Mouse (Mus musculus) liver, embryonic 14.5 days (tissue): ENCODE results near the gene Pym1. TPM values are rescaled to one million over a fixed set of nuclear protein-coding genes. Genes with fewer than 3 reads are reported as not detected.

Experiments
- ATAC-seq: fragments of 200-750 bp; cut with Nextera tagmentation; 2 replicates; pipeline ENCODE4 v1.8.0; 2017; ENCODE audit warnings: moderate number of reproducible peaks, mild to moderate bottlenecking, moderate library complexity; ENCODE audit not compliant: insufficient read depth
- DNase-seq, 3 experiments: peaks; one replicate each; pipeline ENCODE4 v3.0.0-alpha.2; 2012 to 2013; ENCODE audit warnings: low read depth in 3 of 3, low spot score in 3 of 3
- H3K27ac ChIP-seq: fragments of 300-500 bp; sonication (generic); 2 replicates; pipeline ENCODE4 v1.5.1; 2014; ENCODE audit warnings: moderate library complexity, mild to moderate bottlenecking, control low read depth, inconsistent platforms
- H3K27me3 ChIP-seq: fragments of 300-500 bp; sonication (generic); 2 replicates; pipeline ENCODE4 v1.6.1; 2014; ENCODE audit warnings: mild to moderate bottlenecking, low read length, moderate library complexity; ENCODE audit not compliant: control insufficient read depth, insufficient read depth
- H3K36me3 ChIP-seq: fragments of 300-500 bp; sonication (generic); replicated peaks from 2 replicates; pipeline ENCODE4 v1.6.1; 2014; ENCODE audit warnings: low read depth; ENCODE audit not compliant: control insufficient read depth, insufficient read depth
- H3K4me1 ChIP-seq, 2 experiments: fragments of 200-500 bp in 1 of 2; fragments of 300-500 bp in 1 of 2; sonication (generic) in 1 of 2; replicated peaks; 2 replicates each; pipeline ENCODE4 v1.6.1; 2012 to 2014; ENCODE audit warnings: antibody characterized with exemption in 1 of 2, inconsistent platforms in 1 of 2, low read length in 1 of 2; ENCODE audit not compliant: control insufficient read depth in 2 of 2, insufficient read depth in 2 of 2
- H3K4me2 ChIP-seq: fragments of 300-500 bp; sonication (generic); 2 replicates; pipeline ENCODE4 v1.6.1; 2014; ENCODE audit warnings: low read depth, mild to moderate bottlenecking, control low read depth, moderate library complexity
- H3K4me3 ChIP-seq, 2 experiments: fragments of 200-500 bp in 1 of 2; fragments of 300-500 bp in 1 of 2; sonication (generic) in 1 of 2; 2 replicates each; pipeline ENCODE4 v1.5.1; 2012 to 2014; ENCODE audit warnings: low read depth in 2 of 2, low read length in 2 of 2, mild to moderate bottlenecking in 2 of 2, control low read depth in 1 of 2, inconsistent platforms in 1 of 2, moderate library complexity in 1 of 2; ENCODE audit not compliant: insufficient read depth in 1 of 2
- H3K9ac ChIP-seq: fragments of 300-500 bp; sonication (generic); replicated peaks from 2 replicates; pipeline ENCODE4 v1.6.1; 2014; ENCODE audit warnings: mild to moderate bottlenecking, control low read depth, moderate library complexity
- H3K9me3 ChIP-seq: fragments of 300-500 bp; sonication (generic); 2 replicates; pipeline ENCODE4 v1.6.1; 2016; ENCODE audit warnings: low read length, mixed read lengths; ENCODE audit not compliant: control insufficient read depth
- CTCF ChIP-seq: IDR thresholded peaks from 2 replicates; pipeline ENCODE4 v1.5.1; 2016; ENCODE audit warnings: antibody characterized with exemption, low read depth, control low read depth
- EP300 ChIP-seq: IDR thresholded peaks from 2 replicates; pipeline ENCODE4 v1.6.1; 2016; ENCODE audit warnings: antibody characterized with exemption, low read depth
- WGBS: fragments of 180-500 bp; shearing (Covaris S2); extraction: QIAGEN DNeasy Blood & Tissue Kit; methylation state at CpG from one replicate; pipeline ENCODE4 v1.1.7; 2014; ENCODE audit not compliant: insufficient replicate concordance; 5-methylcytosine and 5-hydroxymethylcytosine counted together
- polyA plus RNA-seq, 2 experiments: library from polyadenylated mRNA; depleted of rRNA in 1 of 2; stranded (reverse) in 1 of 2; unstranded in 1 of 2; fragments of >200 nt; fragmentation: Nextera tagmentation in 1 of 2; extraction: Ambion mirVana in 1 of 2; gene quantifications; 2 replicates each; pipeline versions ENCODE4 v1.2.1 to v1.2.3; 2012 to 2014

Gene Pym1
- polyA plus RNA-seq, 2 experiments, result 12.4 to 19.5 TPM

- peaks cover 39% of the 10 kb centered on the region for H3K27me3 ChIP-seq
- ATAC-seq, result no peak
- TF ChIP-seq EP300 (no peak), CTCF (no peak)
- no peak overlapping the region for H3K4me2 ChIP-seq
- H3K9me3 ChIP-seq, result no peaks in the 10 kb centered on the region
- no peak overlapping the region for H3K4me3 ChIP-seq
- no peak overlapping the region for H3K9ac ChIP-seq
- H3K4me1 ChIP-seq, result peaks cover 11 to 32% of the 10 kb centered on the region in 2 experiments
- no peaks in the 10 kb centered on the region for H3K36me3 ChIP-seq
- no peak overlapping the region for H3K27ac ChIP-seq
- DNase-seq, result no peak
- 69% methylated on average over 10 of the region's 10 CpGs for WGBS
These were observed 1.6 kb upstream of the Pym1 start for GRCm38 (mm10) chr10:128745946-128746613.

- no peak for TF ChIP-seq CTCF
- no peak for TF ChIP-seq EP300
- 42% methylated on average over 9 of the region's 9 CpGs for WGBS
- Histone ChIP-seq H3K36me3 (no peaks in the 10 kb centered on the region; the same call in 1 of the 2 replicates), H3K27ac (peak overlapping the region; percentile 84), H3K9me3 (no peaks in the 10 kb centered on the region), H3K27me3 (peaks cover 33% of the 10 kb centered on the region), H3K4me3 (peak overlapping the region; percentile 95), H3K4me1 (peaks cover 11 to 32% of the 10 kb centered on the region in 2 experiments), H3K4me2 (peak overlapping the region; percentile 83), H3K9ac (peak overlapping the region; percentile 71)
- DNase-seq (no peak), ATAC-seq (no peak)
These were observed 580 bp upstream of the Pym1 start for GRCm38 (mm10) chr10:128746972-128747645.

GRCm38 (mm10) chr10:128748252-128748864 lies 669 bp downstream of the Pym1 start:
- Histone ChIP-seq H3K9me3 (no peaks in the 10 kb centered on the region), H3K4me1 (peaks cover 11 to 28% of the 10 kb centered on the region in 2 experiments), H3K4me2 (peak overlapping the region; percentile 83), H3K36me3 (no peaks in the 10 kb centered on the region; the same call in 1 of the 2 replicates), H3K4me3 (peak overlapping the region; percentile 95), H3K27me3 (peaks cover 20% of the 10 kb centered on the region), H3K27ac (peak overlapping the region; percentile 84), H3K9ac (peak overlapping the region; percentile 71)
- peak; percentile 82 to 87 (median 82) for DNase-seq
- WGBS, result under 1% methylated on average over 37 of the region's 37 CpGs
- peak; percentile 78 for ATAC-seq
- TF ChIP-seq CTCF, result no peak
- TF ChIP-seq EP300, result no peak

GRCm38 (mm10) chr10:128772895-128773294 lies 25.2 kb downstream of the Pym1 start:
- TF ChIP-seq EP300 (no peak), CTCF (peak; percentile 42; the same call in 1 of the 2 replicates)
- no peak overlapping the region for H3K9ac ChIP-seq
- DNase-seq (no peak), ATAC-seq (no peak)
- no peak overlapping the region for H3K4me2 ChIP-seq
- no peak overlapping the region for H3K27ac ChIP-seq
- no peaks in the 10 kb centered on the region for H3K9me3 ChIP-seq
- peaks cover 3% of the 10 kb centered on the region in 2 experiments; a peak in 2 of 4 replicates for H3K4me1 ChIP-seq
- no peaks in the 10 kb centered on the region for H3K36me3 ChIP-seq
- H3K4me3 ChIP-seq, result no peak overlapping the region
- H3K27me3 ChIP-seq, result no peaks in the 10 kb centered on the region
- 44% methylated on average over 2 of the region's 2 CpGs for WGBS

- ATAC-seq (no peak), DNase-seq (no peak)
- H3K27ac ChIP-seq, result no peak overlapping the region
- H3K4me3 ChIP-seq, result no peak overlapping the region
- no peaks in the 10 kb centered on the region for H3K9me3 ChIP-seq
- H3K27me3 ChIP-seq, result no peaks in the 10 kb centered on the region
- H3K4me2 ChIP-seq, result no peak overlapping the region
- H3K36me3 ChIP-seq, result no peaks in the 10 kb centered on the region
- WGBS, result 24% methylated on average over 5 of the region's 5 CpGs
- H3K4me1 ChIP-seq, result peaks cover 3 to 5% of the 10 kb centered on the region in 2 experiments; a peak in 2 of 4 replicates
- TF ChIP-seq CTCF (peak; percentile 49), EP300 (no peak)
- H3K9ac ChIP-seq, result no peak overlapping the region
These were observed 26.0 kb downstream of the Pym1 start for GRCm38 (mm10) chr10:128773685-128774084.
